Mouse (Mus musculus): ENCODE results near the gene Gigyf2. TPM values are rescaled to one million over a fixed set of nuclear protein-coding genes. Genes with fewer than 3 reads are reported as not detected.
"Not testable (repeated sequence)": the region's sequence is repeated elsewhere in the genome, so short reads cannot be mapped to it uniquely, and the experiment has no call there.

Gigyf2 gene
- polyA plus RNA-seq, 1 experiment from 2014 or later, result 50.6 TPM

DNA sequence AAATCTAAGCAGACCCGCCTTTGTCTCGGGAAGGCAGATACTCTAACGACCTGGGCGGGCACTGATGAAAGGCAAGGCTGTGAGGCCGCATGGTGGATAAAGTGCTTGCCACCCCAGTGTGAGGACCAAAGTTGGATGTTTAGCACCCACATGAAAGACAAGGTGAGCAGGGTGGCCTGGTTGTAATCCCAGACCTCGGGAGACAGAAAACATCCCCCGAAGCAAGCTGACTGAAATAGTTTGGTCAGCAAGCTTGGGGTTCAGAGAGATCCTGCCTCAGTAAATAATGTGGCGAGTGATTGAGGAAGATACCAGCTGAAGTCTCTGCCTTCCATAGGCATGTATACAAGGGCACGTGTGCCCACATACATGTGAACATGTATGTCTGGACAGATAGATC lies 140.7 kb downstream of the Gigyf2 start:
- Histone ChIP-seq H3K27ac (no peak overlapping the region), H3K4me3 (no peak overlapping the region), H3K9me3 (no peaks in the 10 kb centered on the region), H3K4me2 (no peak overlapping the region), H3K9ac (no peak overlapping the region), H3K4me1 (no peaks in the 10 kb centered on the region), H3K27me3 (no peaks in the 10 kb centered on the region), H3K36me3 (no peaks in the 10 kb centered on the region)
- ATAC-seq (ENCODE audit: borderline replicate concordance, extremely low read depth, low FRiP score, low TSS enrichment), result no peak
- WGBS, result 71% methylated on average over 9 of the region's 9 CpGs

DNA sequence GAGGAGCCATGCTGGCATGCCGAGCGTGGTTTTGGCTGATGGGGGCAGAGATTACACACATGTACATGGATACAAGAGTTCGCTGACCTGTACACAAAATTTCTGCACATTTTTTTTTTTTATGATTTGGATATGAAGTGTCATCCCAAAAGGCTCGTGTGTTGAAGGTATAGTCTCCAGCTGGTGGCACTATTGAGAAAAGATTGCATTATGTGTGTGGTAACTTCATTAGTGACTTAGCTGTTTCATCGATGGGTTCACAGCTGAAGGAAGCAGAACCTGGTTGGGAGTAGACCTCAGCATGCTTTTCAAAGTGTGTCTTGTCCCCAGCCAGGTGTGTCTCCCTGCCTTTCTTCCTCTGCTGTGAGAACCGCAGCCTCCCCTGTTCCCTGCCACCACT lies 141.5 kb downstream of the Gigyf2 start:
- Histone ChIP-seq H3K36me3 (no peaks in the 10 kb centered on the region), H3K4me3 (no peak overlapping the region), H3K4me2 (no peak overlapping the region), H3K9ac (no peak overlapping the region), H3K27me3 (no peaks in the 10 kb centered on the region), H3K4me1 (no peaks in the 10 kb centered on the region), H3K27ac (no peak overlapping the region), H3K9me3 (no peaks in the 10 kb centered on the region)
- WGBS, result 68% methylated on average over 6 of the region's 6 CpGs
- no peak for ATAC-seq (ENCODE audit: borderline replicate concordance, extremely low read depth, low FRiP score, low TSS enrichment)

DNA sequence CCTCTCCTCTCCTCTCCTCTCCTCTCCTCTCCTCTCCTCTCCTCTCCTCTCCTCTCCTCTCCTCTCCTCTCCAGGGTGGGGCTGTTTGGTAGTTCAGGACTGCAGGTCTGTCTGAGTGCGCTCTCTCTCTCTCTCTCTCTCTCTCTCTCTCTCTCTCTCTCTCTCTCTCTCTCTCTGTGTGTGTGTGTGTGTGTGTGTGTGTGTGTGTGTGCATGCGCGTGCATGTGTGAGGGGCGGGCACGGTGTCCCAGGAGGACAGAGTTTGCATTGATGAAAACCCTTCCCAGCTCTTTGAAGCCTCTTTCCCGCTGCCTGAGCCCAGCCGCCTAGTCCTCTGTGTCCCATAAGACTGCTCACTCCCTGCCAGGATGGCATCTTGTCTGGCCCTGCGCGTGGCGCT lies 143.2 kb downstream of the Gigyf2 start, which contains the start of gene Snorc:
Gene Snorc, plus strand, starts transcription at position 301 of the 400 bp plus-strand sequence.
- not testable (repeated sequence) for H3K4me2 ChIP-seq; H3K27ac ChIP-seq; ATAC-seq (ENCODE audit: borderline replicate concordance, extremely low read depth, low FRiP score, low TSS enrichment); H3K9me3 ChIP-seq; H3K36me3 ChIP-seq; H3K9ac ChIP-seq; H3K4me1 ChIP-seq; H3K4me3 ChIP-seq
- peaks cover 13% of the 10 kb centered on the region for H3K27me3 ChIP-seq
- WGBS, result 52% methylated on average over 9 of the region's 10 CpGs

DNA sequence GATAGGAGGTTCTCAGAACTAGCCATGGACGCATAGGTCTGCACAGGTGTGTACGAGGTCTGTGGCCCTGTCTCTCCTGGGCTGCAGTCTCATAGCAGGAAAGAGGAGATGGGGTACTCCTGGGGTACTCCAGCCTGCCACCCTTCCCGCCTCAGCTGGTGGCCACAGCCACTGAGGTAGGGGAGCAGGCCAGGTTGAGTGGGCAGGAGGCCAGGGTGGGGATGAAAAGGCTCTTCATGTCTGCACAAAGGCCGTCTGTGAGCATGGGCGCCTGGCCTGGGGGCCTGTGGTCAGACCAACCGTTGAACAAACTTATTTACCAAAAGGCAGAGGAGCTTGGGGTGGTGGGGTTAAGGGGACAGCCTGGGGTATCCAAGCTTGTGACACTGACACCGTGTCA lies 145.1 kb downstream of the Gigyf2 start:
- H3K4me1 ChIP-seq, result peaks cover 4% of the 10 kb centered on the region; the same call in 1 of the 2 replicates
- H3K4me3 ChIP-seq, result no peak overlapping the region
- H3K27me3 ChIP-seq, result peaks cover 32% of the 10 kb centered on the region
- no peaks in the 10 kb centered on the region for H3K9me3 ChIP-seq
- no peak overlapping the region for H3K9ac ChIP-seq
- H3K27ac ChIP-seq, result no peak overlapping the region
- no peak overlapping the region for H3K4me2 ChIP-seq
- no peak for ATAC-seq (ENCODE audit: borderline replicate concordance, extremely low read depth, low FRiP score, low TSS enrichment)
- no peaks in the 10 kb centered on the region for H3K36me3 ChIP-seq
- 78% methylated on average over 7 of the region's 7 CpGs for WGBS

DNA sequence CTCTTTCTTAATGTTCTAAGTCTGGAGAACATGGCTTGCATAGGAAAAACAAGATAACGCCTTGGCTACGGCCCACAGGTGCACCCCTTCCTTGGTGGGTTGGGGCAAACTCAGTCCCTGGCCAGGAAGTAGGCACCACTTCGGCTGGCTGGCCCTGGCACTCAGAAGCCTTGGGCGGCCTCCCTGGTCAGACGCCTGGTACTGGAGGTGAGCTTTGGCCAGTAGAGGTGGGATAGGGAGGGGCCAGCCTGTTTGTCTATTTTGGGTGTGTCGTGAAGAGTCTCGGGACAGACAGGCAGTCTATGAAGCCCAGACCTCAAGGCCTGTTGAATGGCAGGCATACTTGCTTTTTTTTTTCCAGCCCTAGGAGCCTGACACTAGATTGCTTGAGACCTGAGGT lies 145.8 kb downstream of the Gigyf2 start:
- H3K27me3 ChIP-seq, result peaks cover 37% of the 10 kb centered on the region
- 70% methylated on average over 7 of the region's 7 CpGs for whole genome bisulfite sequencing
- no peaks in the 10 kb centered on the region for H3K36me3 ChIP-seq
- H3K4me1 ChIP-seq, result peaks cover 4% of the 10 kb centered on the region; the same call in 1 of the 2 replicates
- no peaks in the 10 kb centered on the region for H3K9me3 ChIP-seq
- H3K4me2 ChIP-seq, result no peak overlapping the region
- H3K9ac ChIP-seq, result no peak overlapping the region
- H3K27ac ChIP-seq, result no peak overlapping the region
- no peak for ATAC-seq (ENCODE audit: borderline replicate concordance, extremely low read depth, low FRiP score, low TSS enrichment)
- H3K4me3 ChIP-seq, result no peak overlapping the region

DNA sequence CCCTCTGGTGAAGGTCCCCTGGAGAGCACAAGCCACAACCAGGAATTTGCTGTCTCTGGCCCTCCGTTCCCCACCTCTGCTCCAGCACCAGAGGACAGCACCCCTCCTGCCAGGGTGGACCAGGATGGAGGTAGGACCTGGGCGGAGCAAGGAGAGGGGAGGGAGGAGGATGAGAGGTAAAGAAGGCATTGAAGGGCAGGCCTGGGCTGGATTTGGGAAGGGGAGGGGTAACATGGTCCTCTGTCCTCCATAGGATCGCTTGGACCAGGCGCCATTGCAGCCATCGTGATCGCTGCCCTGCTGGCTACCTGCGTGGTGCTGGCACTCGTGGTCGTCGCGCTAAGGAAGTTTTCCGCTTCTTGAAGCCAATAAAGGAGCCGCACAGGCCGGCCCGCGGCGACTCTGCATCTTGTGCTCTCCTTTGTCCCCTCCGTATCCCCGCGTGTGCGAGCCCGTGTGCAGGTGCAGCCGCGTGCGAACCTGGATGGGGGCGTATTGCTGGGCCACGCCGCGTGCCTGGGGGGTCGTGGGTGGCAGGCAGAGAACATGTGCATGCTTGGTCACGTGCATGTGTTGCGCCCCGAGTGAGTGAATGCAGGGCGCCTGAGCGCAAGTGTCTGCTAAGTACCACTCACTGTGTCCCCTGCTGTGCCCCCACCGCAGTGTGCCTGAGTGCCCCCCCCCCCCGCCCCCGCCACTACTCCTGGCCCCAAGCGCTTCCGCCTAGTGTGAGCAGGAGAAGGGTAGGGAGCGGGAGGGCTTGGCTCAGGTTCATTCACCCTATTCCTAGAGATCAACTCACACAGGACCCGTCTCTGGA lies 148.5 kb downstream of the Gigyf2 start:
- Histone ChIP-seq H3K9me3 (no peaks in the 10 kb centered on the region), H3K36me3 (no peaks in the 10 kb centered on the region), H3K4me3 (peak overlapping the region; percentile 19), H3K4me2 (peak overlapping the region; percentile 50), H3K27me3 (peaks cover 37% of the 10 kb centered on the region), H3K9ac (no peak overlapping the region), H3K27ac (no peak overlapping the region), H3K4me1 (peaks cover 4% of the 10 kb centered on the region; the same call in 1 of the 2 replicates)
- peak; percentile 24; the same call in 1 of the 2 replicates for ATAC-seq (ENCODE audit: borderline replicate concordance, extremely low read depth, low FRiP score, low TSS enrichment)
- WGBS, result under 1% methylated on average over 42 of the region's 42 CpGs

DNA sequence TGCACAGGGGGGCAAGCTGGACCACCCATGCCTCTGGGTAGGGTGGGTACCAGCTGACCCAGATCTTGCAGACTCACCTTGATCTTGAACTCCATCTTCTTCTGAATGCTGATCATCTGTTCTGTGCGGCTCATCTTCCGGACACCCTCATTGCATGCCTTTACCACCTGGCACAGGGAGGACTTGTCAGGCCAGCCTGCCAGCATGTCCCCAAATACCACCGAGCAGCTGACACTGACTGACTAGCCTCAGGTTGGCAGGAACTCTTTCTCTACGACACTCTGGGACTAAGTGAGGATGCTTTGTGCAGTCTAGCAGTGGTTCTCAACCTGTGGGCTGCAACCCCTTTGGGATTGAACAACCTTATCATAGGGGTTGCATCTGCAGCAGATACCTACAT lies 155.7 kb downstream of the Gigyf2 start:
- Histone ChIP-seq H3K36me3 (no peaks in the 10 kb centered on the region), H3K27me3 (no peaks in the 10 kb centered on the region), H3K9ac (no peak overlapping the region), H3K27ac (no peak overlapping the region), H3K4me2 (no peak overlapping the region), H3K4me1 (no peaks in the 10 kb centered on the region), H3K9me3 (no peaks in the 10 kb centered on the region), H3K4me3 (no peak overlapping the region)
- no peak for ATAC-seq (ENCODE audit: borderline replicate concordance, extremely low read depth, low FRiP score, low TSS enrichment)
- WGBS, result 74% methylated on average over 4 of the region's 4 CpGs

DNA sequence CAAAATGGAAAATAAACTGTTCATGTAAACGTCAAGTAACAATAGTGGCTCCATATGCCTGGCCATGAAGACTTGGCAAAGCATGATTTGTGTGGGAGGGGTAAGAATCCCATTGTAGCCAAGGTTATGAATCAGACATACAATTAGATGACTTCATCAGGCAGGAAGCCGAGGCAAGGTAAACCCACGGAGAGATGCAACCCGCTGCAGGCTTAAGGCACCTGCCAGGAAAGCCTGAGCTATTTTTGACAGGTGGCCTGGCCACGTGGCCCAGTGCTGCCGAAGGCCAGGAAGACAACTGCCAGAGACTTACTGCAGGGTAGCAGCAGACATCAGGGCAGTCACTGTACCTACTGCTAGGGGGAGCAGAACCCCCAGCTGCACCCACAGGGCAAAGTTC lies 159.6 kb downstream of the Gigyf2 start:
- no peak for ATAC-seq (ENCODE audit: borderline replicate concordance, extremely low read depth, low FRiP score, low TSS enrichment)
- H3K27ac ChIP-seq, result no peak overlapping the region
- no peak overlapping the region for H3K4me2 ChIP-seq
- no peaks in the 10 kb centered on the region for H3K27me3 ChIP-seq
- no peaks in the 10 kb centered on the region for H3K4me1 ChIP-seq
- H3K36me3 ChIP-seq, result no peaks in the 10 kb centered on the region
- no peak overlapping the region for H3K4me3 ChIP-seq
- 39% methylated on average over 6 of the region's 6 CpGs for WGBS
- H3K9ac ChIP-seq, result no peak overlapping the region
- H3K9me3 ChIP-seq, result no peaks in the 10 kb centered on the region

DNA sequence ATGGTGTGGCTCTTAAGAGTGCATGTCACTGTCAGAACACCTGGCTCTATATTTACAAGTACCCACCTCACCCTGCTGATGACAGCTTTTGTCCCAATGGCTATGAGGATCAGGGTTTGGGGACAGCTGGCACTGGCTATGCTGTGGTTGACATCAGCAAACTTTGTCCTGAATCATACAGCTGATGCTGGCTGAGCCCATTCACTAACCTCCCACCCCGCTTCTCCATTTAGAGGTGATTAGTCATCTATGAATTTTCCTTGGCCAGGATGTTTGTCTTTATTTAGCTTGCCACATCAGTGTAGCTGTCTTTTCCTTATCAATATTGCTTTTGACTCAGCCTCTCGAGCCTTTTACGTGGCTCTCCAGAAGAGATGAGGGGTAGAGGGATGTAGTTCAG lies 165.5 kb downstream of the Gigyf2 start:
- no peaks in the 10 kb centered on the region for H3K9me3 ChIP-seq
- no peaks in the 10 kb centered on the region for H3K36me3 ChIP-seq
- H3K4me2 ChIP-seq, result no peak overlapping the region
- 64% methylated on average over 3 of the region's 3 CpGs for WGBS
- no peaks in the 10 kb centered on the region for H3K4me1 ChIP-seq
- no peaks in the 10 kb centered on the region for H3K27me3 ChIP-seq
- ATAC-seq (ENCODE audit: borderline replicate concordance, extremely low read depth, low FRiP score, low TSS enrichment), result no peak
- no peak overlapping the region for H3K27ac ChIP-seq
- H3K9ac ChIP-seq, result no peak overlapping the region
- no peak overlapping the region for H3K4me3 ChIP-seq

DNA sequence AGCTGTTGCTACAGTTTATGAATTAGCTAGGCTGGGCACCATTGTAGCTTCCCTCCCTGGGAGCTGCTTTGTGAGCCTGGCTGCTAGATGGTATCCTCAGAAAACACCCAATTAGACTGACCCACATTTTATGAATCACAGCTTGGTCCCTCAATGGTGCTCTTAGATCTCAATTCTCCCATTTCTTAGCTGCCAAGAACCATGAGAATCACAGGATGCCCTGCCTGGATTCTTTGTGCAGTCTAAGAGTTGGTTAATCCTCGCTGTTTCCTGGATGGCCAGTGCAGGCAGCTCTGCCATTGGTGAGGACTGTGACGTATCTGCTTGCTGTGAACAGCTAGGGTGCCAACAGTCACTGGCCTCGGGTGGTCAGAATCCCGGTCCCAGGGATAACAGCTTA lies 166.7 kb downstream of the Gigyf2 start:
- no peaks in the 10 kb centered on the region for H3K4me1 ChIP-seq
- H3K36me3 ChIP-seq, result no peaks in the 10 kb centered on the region
- H3K4me3 ChIP-seq, result no peak overlapping the region
- no peak overlapping the region for H3K4me2 ChIP-seq
- H3K27ac ChIP-seq, result no peak overlapping the region
- no peaks in the 10 kb centered on the region for H3K9me3 ChIP-seq
- ATAC-seq (ENCODE audit: borderline replicate concordance, extremely low read depth, low FRiP score, low TSS enrichment), result no peak
- H3K9ac ChIP-seq, result no peak overlapping the region
- no peaks in the 10 kb centered on the region for H3K27me3 ChIP-seq
- 55% methylated on average over 4 of the region's 4 CpGs for WGBS
